Mouse (Mus musculus) myocyte (in vitro differentiated cells): ENCODE results near the gene Scn4a. TPM values are rescaled to one million over a fixed set of nuclear protein-coding genes. Genes with fewer than 3 reads are reported as not detected.
A peak's percentile ranks its signal among the peaks of the same experiment; 100 is the strongest.
"Not testable (repeated sequence)": the region's sequence is repeated elsewhere in the genome, so short reads cannot be mapped to it uniquely, and the experiment has no call there.

Source experiments
- H3K27me3 ChIP-seq: one replicate; pipeline ENCODE4 v1.6.1; 2011; ENCODE audit not compliant: control insufficient read depth, insufficient read depth, insufficient read length
- H3K36me3 ChIP-seq: one replicate; pipeline ENCODE4 v1.6.1; 2011; ENCODE audit not compliant: control insufficient read depth, insufficient read depth
- H3K4me2 ChIP-seq: one replicate; pipeline ENCODE4 v1.6.1; 2011; ENCODE audit warnings: low read depth, control low read depth
- H3K4me3 ChIP-seq: one replicate; pipeline ENCODE4 v1.5.1; 2011; ENCODE audit warnings: mild to moderate bottlenecking, control low read depth, moderate library complexity
- H3K79me2 ChIP-seq: one replicate; pipeline ENCODE4 v1.6.1; 2011; ENCODE audit not compliant: control insufficient read depth, insufficient read depth
- H3ac ChIP-seq: one replicate; pipeline ENCODE4 v1.6.1; 2011; ENCODE audit not compliant: control insufficient read depth, insufficient read length
- CEBPB ChIP-seq: IDR thresholded peaks from 2 replicates; pipeline ENCODE4 v1.6.1; 2011; ENCODE audit warnings: mild to moderate bottlenecking, moderate library complexity; ENCODE audit not compliant: poor library complexity, insufficient read depth, severe bottlenecking
- E2F4 ChIP-seq: IDR thresholded peaks from one replicate; pipeline ENCODE4 v1.6.1; 2011; ENCODE audit warnings: mild to moderate bottlenecking, control low read depth, moderate library complexity; ENCODE audit not compliant: insufficient read depth
- MAX ChIP-seq: IDR thresholded peaks from one replicate; pipeline ENCODE4 v1.6.1; 2011; ENCODE audit warnings: low read depth, mild to moderate bottlenecking, control low read depth
- MYOD1 ChIP-seq, 3 experiments: IDR thresholded peaks; one replicate each; pipeline ENCODE4 v1.6.1; 2011; ENCODE audit warnings: control low read depth in 2 of 3, low read depth in 2 of 3, mild to moderate bottlenecking in 2 of 3, moderate library complexity in 1 of 3; ENCODE audit not compliant: insufficient read length in 2 of 3, control insufficient read depth in 1 of 3
- MYOG ChIP-seq, 3 experiments: IDR thresholded peaks; one replicate each; pipeline ENCODE4 v1.6.1; 2011; ENCODE audit warnings: control low read depth in 2 of 3, low read depth in 2 of 3, mild to moderate bottlenecking in 2 of 3; ENCODE audit not compliant: insufficient read length in 2 of 3, control insufficient read depth in 1 of 3, insufficient read depth in 1 of 3
- POLR2AphosphoS2 ChIP-seq: IDR thresholded peaks from one replicate; pipeline ENCODE4 v1.6.1; 2011; ENCODE audit warnings: low read depth, control low read depth; ENCODE audit not compliant: insufficient read length
- REST ChIP-seq: IDR thresholded peaks from one replicate; pipeline ENCODE4 v1.6.1; 2011; ENCODE audit warnings: mild to moderate bottlenecking, control low read depth, moderate library complexity; ENCODE audit not compliant: insufficient read depth, insufficient read length
- TCF12 ChIP-seq: IDR thresholded peaks from one replicate; pipeline ENCODE4 v1.6.1; 2011; ENCODE audit warnings: mild to moderate bottlenecking, control low read depth; ENCODE audit not compliant: poor library complexity, insufficient read depth, severe bottlenecking
- TCF3 ChIP-seq: IDR thresholded peaks from one replicate; pipeline ENCODE4 v1.6.1; 2011; ENCODE audit warnings: low read depth, control low read depth; ENCODE audit not compliant: insufficient read length
- USF1 ChIP-seq: IDR thresholded peaks from one replicate; pipeline ENCODE4 v1.6.1; 2011; ENCODE audit warnings: low read depth, mild to moderate bottlenecking, control low read depth, moderate library complexity
- polyA plus RNA-seq: library from polyadenylated mRNA; unstranded; fragments of >200 nt; fragmentation: generic; extraction: Trizol; gene quantifications from one replicate; pipeline ENCODE4 v1.2.1, GENCODE M21; 2012; ENCODE audit warnings: missing spikeins

The Scn4a gene
- polyA plus RNA-seq, 1 experiment, result 15.3 TPM

DNA sequence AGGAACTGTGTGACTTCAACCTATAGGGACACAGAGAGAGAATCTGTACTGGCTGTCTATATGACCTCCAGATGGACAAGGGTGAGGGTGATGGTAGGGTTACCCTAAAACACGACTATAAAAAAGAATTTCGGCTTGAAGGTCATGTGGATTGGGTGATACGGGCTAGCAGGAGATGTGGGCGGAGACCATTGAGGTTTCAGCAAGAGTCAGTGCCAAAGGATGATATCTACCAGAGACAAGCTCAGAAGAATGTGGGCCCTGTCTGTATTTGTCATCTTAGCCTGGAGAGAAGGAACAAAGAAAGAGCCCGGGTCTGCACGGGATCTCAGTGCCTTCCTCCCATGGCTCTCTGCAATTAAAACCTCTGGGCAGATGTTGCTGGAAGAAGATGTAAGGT, 3.3 kb downstream of the Scn4a start:
- Histone ChIP-seq H3K4me3 (no peak overlapping the region), H3K27me3 (peaks cover 33% of the 10 kb centered on the region), H3K79me2 (no peaks in the 10 kb centered on the region), H3ac (no peak overlapping the region), H3K4me2 (peak overlapping the region; percentile 65), H3K36me3 (peaks cover 4% of the 10 kb centered on the region)
- TF ChIP-seq TCF12 (no peak), POLR2AphosphoS2 (no peak), TCF3 (no peak)

DNA sequence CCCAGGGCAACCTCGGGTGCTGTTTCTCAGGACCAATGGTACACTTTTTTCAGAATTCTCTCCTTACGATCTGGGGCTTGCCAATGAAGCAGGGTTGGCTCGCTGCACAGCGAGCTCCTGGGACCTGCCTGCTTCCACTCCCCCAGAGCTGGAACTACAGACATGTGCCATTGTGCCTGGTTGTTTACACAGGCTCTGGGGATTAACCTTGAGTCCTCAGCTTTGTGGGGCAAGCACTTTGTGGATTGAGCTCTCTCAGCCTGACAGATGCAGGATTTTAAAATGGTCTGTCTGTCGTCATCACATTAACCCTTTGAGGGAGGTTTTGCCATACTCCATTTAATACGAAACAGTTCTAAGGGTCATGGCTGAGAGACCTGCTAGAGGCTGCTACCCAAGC, 8.2 kb downstream of the Scn4a start:
- Histone ChIP-seq H3K4me3 (no peak overlapping the region), H3K27me3 (peaks cover 45% of the 10 kb centered on the region), H3K79me2 (no peaks in the 10 kb centered on the region), H3K4me2 (no peak overlapping the region), H3ac (no peak overlapping the region), H3K36me3 (peaks cover 7% of the 10 kb centered on the region)
- peak in 1 of 3 experiments; percentile 12 for TF ChIP-seq MYOD1 (IDR thresholded peaks at IDR 0.05; ENCODE audit: control insufficient read depth in 1 of 3, insufficient read length in 2 of 3, low read depth in 2 of 3)
- peak in 2 of 3 experiments; percentile 47 to 56 for TF ChIP-seq MYOG (IDR thresholded peaks at IDR 0.05; ENCODE audit: control insufficient read depth in 1 of 3, insufficient read depth in 1 of 3, insufficient read length in 2 of 3, low read depth in 2 of 3)
- TF ChIP-seq REST, result no peak
- no peak for TF ChIP-seq USF1

DNA sequence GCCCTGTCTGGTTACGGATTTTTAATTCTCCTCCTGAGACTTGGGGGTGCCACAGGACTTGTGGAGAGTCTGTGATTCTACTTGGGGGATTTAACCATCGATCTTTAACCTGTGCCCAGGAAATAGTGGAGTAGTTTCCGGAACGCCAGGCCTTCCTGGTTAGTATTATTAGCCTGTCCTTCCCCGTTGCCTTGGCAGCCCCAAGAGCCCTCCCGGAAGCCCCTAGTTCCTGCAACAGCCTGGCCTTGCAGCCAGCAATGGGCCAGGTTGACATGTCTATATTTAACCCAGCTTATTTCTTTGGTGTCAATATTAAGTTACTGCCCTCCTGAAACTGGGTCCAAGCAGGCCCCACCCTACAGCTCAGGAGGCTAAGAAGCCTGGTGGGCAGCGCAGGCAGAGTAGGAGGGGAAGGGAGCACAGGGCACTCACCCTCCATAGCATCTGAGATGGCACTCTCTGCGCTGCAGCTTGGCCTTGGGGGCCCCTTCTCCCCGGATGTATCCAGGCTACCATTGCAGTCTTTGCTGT, 12.0 kb downstream of the Scn4a start:
- H3ac ChIP-seq, result no peak overlapping the region
- TF ChIP-seq CEBPB, result no peak
- no peak overlapping the region for H3K4me3 ChIP-seq
- H3K27me3 ChIP-seq, result peaks cover 20% of the 10 kb centered on the region
- H3K36me3 ChIP-seq, result peaks cover 4% of the 10 kb centered on the region
- no peak overlapping the region for H3K4me2 ChIP-seq
- no peaks in the 10 kb centered on the region for H3K79me2 ChIP-seq

DNA sequence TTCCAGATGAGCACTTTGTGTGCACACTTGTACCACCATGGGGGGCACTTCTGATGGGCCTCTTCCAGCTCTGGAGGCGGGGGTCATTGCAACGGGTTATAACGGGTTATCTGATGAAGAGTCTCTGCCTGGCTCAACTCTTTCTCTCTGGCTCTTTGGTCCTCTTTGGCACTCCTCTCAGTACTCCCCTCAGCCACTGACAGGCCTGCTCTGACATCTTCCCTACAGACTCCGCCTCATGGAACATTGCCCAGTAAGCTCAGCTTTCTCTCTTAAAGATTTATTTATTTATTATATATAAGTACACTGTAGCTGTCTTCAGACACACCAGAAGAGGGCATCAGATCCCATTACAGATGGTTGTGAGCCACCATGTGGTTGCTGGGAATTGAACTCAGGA, 13.8 kb downstream of the Scn4a start:
- not testable (repeated sequence) for H3K4me3 ChIP-seq
- H3K27me3 ChIP-seq, result peaks cover 12% of the 10 kb centered on the region

DNA sequence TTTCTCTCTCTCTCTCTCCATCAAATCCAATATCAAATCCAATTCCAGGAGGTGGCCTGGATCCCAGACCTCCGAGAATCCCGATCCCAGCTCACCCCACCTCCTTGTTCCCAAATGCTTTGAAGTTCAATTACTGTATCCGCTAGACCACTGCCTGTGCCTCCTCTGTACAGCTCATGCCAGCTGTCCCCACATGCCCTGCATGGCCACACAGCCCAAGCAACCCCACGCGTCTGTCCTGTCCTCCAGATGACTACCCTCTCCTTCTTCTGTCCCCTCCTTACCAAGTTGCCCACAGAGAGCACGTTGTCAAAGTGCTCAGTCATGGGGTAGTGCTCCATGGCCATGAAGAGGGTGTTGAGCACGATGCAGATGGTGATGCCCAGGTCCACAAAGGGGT, 14.2 kb downstream of the Scn4a start:
- H3ac ChIP-seq, result no peak overlapping the region
- H3K4me3 ChIP-seq, result no peak overlapping the region
- no peaks in the 10 kb centered on the region for H3K79me2 ChIP-seq
- H3K4me2 ChIP-seq, result peak overlapping the region; percentile 28
- H3K27me3 ChIP-seq, result peaks cover 10% of the 10 kb centered on the region
- H3K36me3 ChIP-seq, result peaks cover 4% of the 10 kb centered on the region
- TF ChIP-seq USF1 (no peak), MYOD1 (IDR thresholded peaks at IDR 0.05; ENCODE audit: control insufficient read depth in 1 of 3, insufficient read length in 2 of 3, low read depth in 2 of 3) (peak in 2 of 3 experiments; percentile 35 to 88), MYOG (IDR thresholded peaks at IDR 0.05; ENCODE audit: control insufficient read depth in 1 of 3, insufficient read depth in 1 of 3, insufficient read length in 2 of 3, low read depth in 2 of 3) (peak; percentile 44 to 95 (median 88))

More for the DNA sequence above, 13.8 kb downstream of the Scn4a start:
- H3K36me3 ChIP-seq, H3ac ChIP-seq, H3K79me2 ChIP-seq: not testable (repeated sequence)
- peak overlapping the region; percentile 8 for H3K4me2 ChIP-seq

DNA sequence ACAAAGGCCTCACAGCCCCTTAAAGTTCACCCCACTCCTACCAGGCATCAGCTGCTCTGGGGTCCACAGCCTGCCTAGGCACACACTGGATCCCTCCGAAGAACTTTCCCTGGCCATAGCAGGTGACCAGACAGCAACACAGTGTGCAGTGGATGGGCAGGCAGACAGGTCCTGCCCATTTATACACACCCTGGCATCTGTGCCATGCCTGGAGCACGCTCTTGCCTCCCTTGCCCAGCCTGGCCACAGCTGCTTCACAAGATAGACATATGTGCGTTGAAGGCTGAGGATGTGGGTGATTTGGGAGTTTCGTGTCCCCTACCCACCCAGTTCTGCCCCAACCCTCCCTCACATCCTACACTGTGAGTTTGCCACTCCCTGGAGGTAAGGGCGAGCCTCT, 15.1 kb downstream of the Scn4a start:
- Histone ChIP-seq H3K4me3 (no peak overlapping the region), H3K4me2 (peak overlapping the region; percentile 42), H3ac (no peak overlapping the region), H3K36me3 (peaks cover 4% of the 10 kb centered on the region), H3K27me3 (peaks cover 7% of the 10 kb centered on the region), H3K79me2 (no peaks in the 10 kb centered on the region)
- TF ChIP-seq MAX (no peak), MYOD1 (IDR thresholded peaks at IDR 0.05; ENCODE audit: control insufficient read depth in 1 of 3, insufficient read length in 2 of 3, low read depth in 2 of 3) (peak in 2 of 3 experiments; percentile 61 to 91), MYOG (IDR thresholded peaks at IDR 0.05; ENCODE audit: control insufficient read depth in 1 of 3, insufficient read depth in 1 of 3, insufficient read length in 2 of 3, low read depth in 2 of 3) (peak; percentile 40 to 93 (median 87)), TCF12 (no peak)

DNA sequence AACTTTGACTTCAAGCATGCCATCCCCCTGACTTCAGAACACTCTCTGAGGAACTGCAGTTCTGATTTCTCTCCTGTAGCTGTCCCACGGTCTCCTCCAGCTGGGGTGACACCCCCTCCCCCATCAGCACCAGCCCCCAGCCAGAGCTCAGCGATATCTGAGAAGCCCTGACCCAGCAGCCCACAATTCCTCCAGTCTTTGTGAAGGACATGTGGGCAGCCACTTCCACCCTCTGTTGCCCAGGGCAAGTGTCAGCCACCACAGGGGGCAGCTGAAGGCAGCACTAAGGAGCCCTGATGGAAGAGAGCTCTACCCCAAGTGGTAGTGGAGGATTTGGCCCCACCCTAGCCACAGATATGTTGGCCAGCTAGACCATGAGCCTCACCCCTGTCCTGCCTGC, 19.0 kb downstream of the Scn4a start:
- H3K36me3 ChIP-seq, result no peaks in the 10 kb centered on the region
- H3K27me3 ChIP-seq, result no peaks in the 10 kb centered on the region
- peak; percentile 64 to 96 (median 72) for TF ChIP-seq MYOG (IDR thresholded peaks at IDR 0.05; ENCODE audit: control insufficient read depth in 1 of 3, insufficient read depth in 1 of 3, insufficient read length in 2 of 3, low read depth in 2 of 3)
- TF ChIP-seq TCF12, result peak; percentile 39
- peak; percentile 47 for TF ChIP-seq TCF3
- peak in 2 of 3 experiments; percentile 69 to 87 for TF ChIP-seq MYOD1 (IDR thresholded peaks at IDR 0.05; ENCODE audit: control insufficient read depth in 1 of 3, insufficient read length in 2 of 3, low read depth in 2 of 3)
- TF ChIP-seq E2F4, result no peak
- H3K4me2 ChIP-seq, result peak overlapping the region; percentile 39
- H3K79me2 ChIP-seq, result no peaks in the 10 kb centered on the region
- H3ac ChIP-seq, result no peak overlapping the region
- H3K4me3 ChIP-seq, result no peak overlapping the region
